Mouse (Mus musculus) embryonic facial prominence, embryonic 11.5 days (tissue): Measurements from ENCODE around the gene Oasl1. TPM values are rescaled to one million over a fixed set of nuclear protein-coding genes. Genes with fewer than 3 reads are reported as not detected.

Source experiments
- ATAC-seq: fragments of 200-750 bp; cut with Nextera tagmentation; replicated peaks from 2 replicates; pipeline ENCODE4 v1.8.0; 2017; ENCODE audit warnings: low read depth; ENCODE audit not compliant: insufficient number of reproducible peaks, low FRiP score, low TSS enrichment
- DNase-seq: peaks from one replicate; pipeline ENCODE4 v3.0.0-alpha.2; 2015; ENCODE audit warnings: low spot score
- H3K27ac ChIP-seq: fragments of 300-500 bp; sonication (generic); replicated peaks from 2 replicates; pipeline ENCODE4 v1.5.1; 2014; ENCODE audit warnings: mild to moderate bottlenecking, low read depth, low read length, control low read depth
- H3K27me3 ChIP-seq: fragments of 300-500 bp; sonication (generic); 2 replicates; pipeline ENCODE4 v1.6.1; 2014; ENCODE audit warnings: mild to moderate bottlenecking, low read length, moderate library complexity, mixed read lengths; ENCODE audit not compliant: control insufficient read depth, insufficient read depth
- H3K36me3 ChIP-seq: fragments of 300-500 bp; sonication (generic); replicated peaks from 2 replicates; pipeline ENCODE4 v1.6.1; 2014; ENCODE audit warnings: low read depth, mild to moderate bottlenecking, low read length, moderate library complexity, mixed read lengths; ENCODE audit not compliant: control insufficient read depth, insufficient read depth
- H3K4me1 ChIP-seq: fragments of 300-500 bp; sonication (generic); 2 replicates; pipeline ENCODE4 v1.6.1; 2014; ENCODE audit warnings: low read length, mixed read lengths; ENCODE audit not compliant: control insufficient read depth, insufficient read depth
- H3K4me2 ChIP-seq: fragments of 300-500 bp; sonication (generic); 2 replicates; pipeline ENCODE4 v1.6.1; 2014; ENCODE audit warnings: low read depth, mild to moderate bottlenecking, control low read depth, low read length, moderate library complexity
- H3K4me3 ChIP-seq: fragments of 300-500 bp; sonication (generic); 2 replicates; pipeline ENCODE4 v1.5.1; 2014; ENCODE audit warnings: low read depth, low read length, control low read depth
- H3K9ac ChIP-seq: fragments of 300-500 bp; sonication (generic); replicated peaks from 2 replicates; pipeline ENCODE4 v1.6.1; 2014; ENCODE audit warnings: mild to moderate bottlenecking, control low read depth, low read length
- H3K9me3 ChIP-seq: fragments of 300-500 bp; sonication (generic); replicated peaks from 2 replicates; pipeline ENCODE4 v1.6.1; 2016; ENCODE audit warnings: mild to moderate bottlenecking, low read length, inconsistent platforms, mixed read lengths; ENCODE audit not compliant: control insufficient read depth
- WGBS: fragments of 180-500 bp; shearing (Covaris S2); extraction: QIAGEN DNeasy Blood & Tissue Kit; methylation state at CpG from one replicate; pipeline ENCODE4 v1.1.7; 2014; 5-methylcytosine and 5-hydroxymethylcytosine counted together
- polyA plus RNA-seq: library from polyadenylated mRNA; unstranded; fragments of >200 nt; fragmentation: Nextera tagmentation; extraction: Ambion mirVana; gene quantifications from 2 replicates; pipeline ENCODE4 v1.2.1, GENCODE M21; 2014

The Oasl1 gene
- polyA plus RNA-seq, 1 experiment from 2014 or later = 0.24 TPM

- peaks cover 2% of the 10 kb centered on the region; the same call in 1 of the 2 replicates for H3K27me3 ChIP-seq
- H3K36me3 ChIP-seq = no peaks in the 10 kb centered on the region
- no peak overlapping the region for H3K9ac ChIP-seq
- no peak overlapping the region for H3K4me3 ChIP-seq
- WGBS = 81% methylated on average over 8 of the region's 8 CpGs
- H3K27ac ChIP-seq = no peak overlapping the region
- no peak overlapping the region for H3K4me2 ChIP-seq
- no peak for DNase-seq
- peaks cover 4% of the 10 kb centered on the region for H3K4me1 ChIP-seq
- ATAC-seq = no peak
- no peaks in the 10 kb centered on the region for H3K9me3 ChIP-seq
These were observed 50.1 kb downstream of the Oasl1 start for GRCm38 (mm10) chr5:114973131-114973530.

GRCm38 (mm10) chr5:114976935-114977334, 53.9 kb downstream of the Oasl1 start:
- Histone ChIP-seq H3K27me3 (no peaks in the 10 kb centered on the region), H3K4me3 (no peak overlapping the region), H3K9ac (no peak overlapping the region), H3K4me2 (no peak overlapping the region), H3K36me3 (no peaks in the 10 kb centered on the region), H3K9me3 (no peaks in the 10 kb centered on the region), H3K4me1 (no peaks in the 10 kb centered on the region), H3K27ac (no peak overlapping the region)
- ATAC-seq (no peak), DNase-seq (no peak)

GRCm38 (mm10) chr5:114978473-114978872, 55.4 kb downstream of the Oasl1 start:
- ATAC-seq (no peak), DNase-seq (no peak)
- Histone ChIP-seq H3K9me3 (no peaks in the 10 kb centered on the region), H3K27ac (no peak overlapping the region), H3K4me1 (no peaks in the 10 kb centered on the region), H3K9ac (no peak overlapping the region), H3K4me2 (no peak overlapping the region), H3K27me3 (no peaks in the 10 kb centered on the region), H3K4me3 (no peak overlapping the region), H3K36me3 (no peaks in the 10 kb centered on the region)
- 66% methylated on average over 11 of the region's 11 CpGs for WGBS

GRCm38 (mm10) chr5:114978888-114979249, 55.8 kb downstream of the Oasl1 start:
- 4% methylated on average over 6 of the region's 6 CpGs for WGBS
- peak; percentile 67 for DNase-seq

GRCm38 (mm10) chr5:114979250-114980121, 56.4 kb downstream of the Oasl1 start:
- ATAC-seq (peak; percentile 50; the same call in 1 of the 2 replicates), DNase-seq (peak; percentile 83)
- Histone ChIP-seq H3K4me2 (peak overlapping the region; percentile 63), H3K27ac (no peak overlapping the region), H3K9ac (no peak overlapping the region), H3K9me3 (no peaks in the 10 kb centered on the region), H3K4me1 (no peaks in the 10 kb centered on the region), H3K4me3 (peak overlapping the region; percentile 31), H3K27me3 (no peaks in the 10 kb centered on the region), H3K36me3 (no peaks in the 10 kb centered on the region)
- 4% methylated on average over 32 of the region's 32 CpGs for WGBS

More at GRCm38 (mm10) chr5:114978888-114979249, 55.8 kb downstream of the Oasl1 start:
- no peak overlapping the region for H3K4me3 ChIP-seq
- H3K9ac ChIP-seq = no peak overlapping the region
- peak overlapping the region; percentile 63 for H3K4me2 ChIP-seq
- no peak overlapping the region for H3K27ac ChIP-seq
- H3K36me3 ChIP-seq = no peaks in the 10 kb centered on the region
- ATAC-seq = no peak
- H3K27me3 ChIP-seq = no peaks in the 10 kb centered on the region
- no peaks in the 10 kb centered on the region for H3K4me1 ChIP-seq
- no peaks in the 10 kb centered on the region for H3K9me3 ChIP-seq

GRCm38 (mm10) chr5:114980122-114980748, 57.2 kb downstream of the Oasl1 start:
- Histone ChIP-seq H3K36me3 (no peaks in the 10 kb centered on the region), H3K4me3 (peak overlapping the region; percentile 31), H3K27ac (no peak overlapping the region), H3K9ac (peak overlapping the region; percentile 35), H3K27me3 (no peaks in the 10 kb centered on the region), H3K4me2 (peak overlapping the region; percentile 63), H3K9me3 (no peaks in the 10 kb centered on the region), H3K4me1 (no peaks in the 10 kb centered on the region)
- 22% methylated on average over 16 of the region's 16 CpGs for WGBS
- DNase-seq (no peak), ATAC-seq (0 out of 2 replicates have a peak, but pooled peaks have one; percentile 15)

- H3K36me3 ChIP-seq = no peaks in the 10 kb centered on the region
- H3K27me3 ChIP-seq = no peaks in the 10 kb centered on the region
- WGBS = 46% methylated on average over 15 of the region's 15 CpGs
- DNase-seq (no peak), ATAC-seq (no peak)
- no peak overlapping the region for H3K4me3 ChIP-seq
- H3K9ac ChIP-seq = no peak overlapping the region
- no peak overlapping the region for H3K4me2 ChIP-seq
- H3K9me3 ChIP-seq = no peaks in the 10 kb centered on the region
- H3K4me1 ChIP-seq = no peaks in the 10 kb centered on the region
- H3K27ac ChIP-seq = no peak overlapping the region
These were observed 59.0 kb downstream of the Oasl1 start for GRCm38 (mm10) chr5:114982001-114982400.

GRCm38 (mm10) chr5:114985074-114985473, 62.0 kb downstream of the Oasl1 start:
- no peaks in the 10 kb centered on the region for H3K4me1 ChIP-seq
- H3K27me3 ChIP-seq = no peaks in the 10 kb centered on the region
- ATAC-seq (no peak), DNase-seq (no peak)
- no peak overlapping the region for H3K4me2 ChIP-seq
- H3K4me3 ChIP-seq = no peak overlapping the region
- H3K36me3 ChIP-seq = no peaks in the 10 kb centered on the region
- H3K27ac ChIP-seq = no peak overlapping the region
- H3K9me3 ChIP-seq = no peaks in the 10 kb centered on the region
- H3K9ac ChIP-seq = no peak overlapping the region
